Mouse (Mus musculus): ENCODE data around the gene Cutal.

GRCm38 (mm10) chr2:34841706-34842105 is 32.5 kb upstream of the Cutal start:
- no peak for TF ChIP-seq POLR2A (IDR thresholded peaks at IDR 0.05; ENCODE audit: insufficient read depth, low read depth, low read length)
- no peak for TF ChIP-seq CTCF (IDR thresholded peaks at IDR 0.05; ENCODE audit: insufficient read depth, low read depth, low read length)
